Comparison of ENCODE assay signal across 18 mouse cellular contexts in genomic region chr11:20476494-20476893, GRCm38 (mm10).
DNase-seq lines count a peak whose midpoint lies in the region; ATAC-seq and TF ChIP-seq lines count a peak whose summit lies in the region.
"Had no signal": no experiment of that assay in that cellular context is flagged by ENCODE, and none has a peak within 500 bp of the region (broad histone marks: within the 10 kb centered on the region; RNA-seq: fewer than 3 reads in every experiment).

No protein-coding gene starts in this region.

- H3K4me3 ChIP-seq in embryonic facial prominence, embryonic 14.5 days (ENCODE audit: low read depth, low read length) = no peak overlapping the region
- H3K4me3 ChIP-seq in embryonic facial prominence, embryonic 10.5 days = no peak overlapping the region
- H3K4me3 ChIP-seq in liver, adult 2 months (ENCODE audit: insufficient read depth, low read depth, low read length) = no peak overlapping the region
- no peak overlapping the region for H3K4me3 ChIP-seq in intestine, embryonic 16.5 days (ENCODE audit: low read length)
- H3K4me3 ChIP-seq: forebrain, embryonic 15.5 days had no signal

- no peak for TF ChIP-seq POLR2A in liver, adult 2 months (IDR thresholded peaks at IDR 0.05; ENCODE audit: extremely low read depth, insufficient read depth, low read length)

- no peaks in the 10 kb centered on the region for H3K27me3 ChIP-seq in embryonic facial prominence, embryonic 14.5 days (replicated peaks; ENCODE audit: control insufficient read depth, insufficient read depth, low read length)
- H3K27me3 ChIP-seq in embryonic facial prominence, embryonic 10.5 days (replicated peaks; ENCODE audit: low read depth, poor library complexity, severe bottlenecking) = no peaks in the 10 kb centered on the region
- H3K27me3 ChIP-seq in liver, adult 2 months (ENCODE audit: control insufficient read depth, insufficient read depth, low read length) = no peaks in the 10 kb centered on the region
- no peaks in the 10 kb centered on the region for H3K27me3 ChIP-seq in intestine, embryonic 16.5 days (replicated peaks; ENCODE audit: control insufficient read depth, insufficient read depth, low read length)
- H3K27me3 ChIP-seq: embryonic facial prominence, embryonic 13.5 days; forebrain, embryonic 15.5 days; Patski had no signal

- 0 out of 2 replicates have a peak overlapping the region, but pooled peaks have one; percentile 28 for H3K27ac ChIP-seq in embryonic facial prominence, embryonic 14.5 days (replicated peaks; ENCODE audit: low read depth, low read length)
- no peak overlapping the region for H3K27ac ChIP-seq in embryonic facial prominence, embryonic 10.5 days (replicated peaks)
- peak overlapping the region; percentile 87 for H3K27ac ChIP-seq in liver, adult 2 months (replicated peaks; ENCODE audit: insufficient read depth, low read depth, low read length)
- peak overlapping the region; percentile 92 for H3K27ac ChIP-seq in intestine, embryonic 16.5 days (ENCODE audit: low read length)
- H3K27ac ChIP-seq: forebrain, embryonic 15.5 days had no signal

- H3K36me3 ChIP-seq in embryonic facial prominence, embryonic 14.5 days (ENCODE audit: control insufficient read depth, insufficient read depth, low read length) = no peaks in the 10 kb centered on the region
- H3K36me3 ChIP-seq in embryonic facial prominence, embryonic 10.5 days (replicated peaks) = no peaks in the 10 kb centered on the region
- H3K36me3 ChIP-seq in liver, adult 2 months (ENCODE audit: control insufficient read depth, insufficient read depth, low read length) = no peaks in the 10 kb centered on the region
- no peaks in the 10 kb centered on the region for H3K36me3 ChIP-seq in intestine, embryonic 16.5 days (ENCODE audit: control insufficient read depth, insufficient read depth, low read length)
- H3K36me3 ChIP-seq: embryonic facial prominence, embryonic 13.5 days; forebrain, embryonic 15.5 days; G1E; heart, embryonic 10.5 days; midbrain, embryonic 10.5 days had no signal

- no peak for TF ChIP-seq CTCF in liver, adult 2 months (IDR thresholded peaks at IDR 0.05; ENCODE audit: low read depth, low read length)

- WGBS in embryonic facial prominence, embryonic 14.5 days = 80% methylated on average over 3 of the region's 3 CpGs
- 82% methylated on average over 3 of the region's 3 CpGs for WGBS in embryonic facial prominence, embryonic 10.5 days
- 87% methylated on average over 3 of the region's 3 CpGs for WGBS in liver, adult 2 months
- WGBS in intestine, embryonic 16.5 days = 87% methylated on average over 3 of the region's 3 CpGs

- H3K9me3 ChIP-seq in embryonic facial prominence, embryonic 14.5 days (ENCODE audit: control insufficient read depth, low read length) = peaks cover 7% of the 10 kb centered on the region; the same call in 1 of the 2 replicates
- peaks cover 9% of the 10 kb centered on the region; the same call in 1 of the 2 replicates for H3K9me3 ChIP-seq in embryonic facial prominence, embryonic 10.5 days
- 0 out of 2 replicates have a peak, but pooled peaks cover 3% of the 10 kb centered on the region for H3K9me3 ChIP-seq in intestine, embryonic 16.5 days (ENCODE audit: control insufficient read depth, low read length)
- H3K9me3 ChIP-seq: forebrain, embryonic 15.5 days; G1E; heart, embryonic 10.5 days had no signal

- no peak overlapping the region for H3K4me2 ChIP-seq in embryonic facial prominence, embryonic 14.5 days (ENCODE audit: low read depth, low read length)
- H3K4me2 ChIP-seq in intestine, embryonic 16.5 days (ENCODE audit: low read depth, low read length) = no peak overlapping the region

- no peak for ATAC-seq in embryonic facial prominence, embryonic 14.5 days (ENCODE audit: low read depth)
- no peak for ATAC-seq in intestine, embryonic 16.5 days

- no peaks in the 10 kb centered on the region; the same call in 1 of the 2 replicates for H3K79me2 ChIP-seq in liver, adult 2 months (ENCODE audit: control insufficient read depth, insufficient read depth, low read length)

- peaks cover 3% of the 10 kb centered on the region; the same call in 1 of the 2 replicates for H3K4me1 ChIP-seq in embryonic facial prominence, embryonic 14.5 days (ENCODE audit: control insufficient read depth, insufficient read depth, low read length)
- H3K4me1 ChIP-seq in embryonic facial prominence, embryonic 10.5 days = peaks cover 9% of the 10 kb centered on the region
- H3K4me1 ChIP-seq in liver, adult 2 months (ENCODE audit: control insufficient read depth, insufficient read depth, low read length) = peaks cover 12% of the 10 kb centered on the region
- peaks cover 15% of the 10 kb centered on the region for H3K4me1 ChIP-seq in intestine, embryonic 16.5 days (ENCODE audit: control insufficient read depth, insufficient read depth, low read length)

- DNase-seq in embryonic facial prominence, embryonic 14.5 days (ENCODE audit: low spot score) = no peak
- no peak for DNase-seq in embryonic facial prominence, embryonic 10.5 days (ENCODE audit: low spot score)
- peak; percentile 35 for DNase-seq in liver, adult 2 months (ENCODE audit: extremely low read depth, low read depth, low spot score)
- no peak for DNase-seq in liver
- DNase-seq in thymus, adult 18-20 months = no peak
- DNase-seq in gastrocnemius, postnatal 25 days = no peak
- DNase-seq: adrenal gland, adult 2 months; kidney, postnatal 4 days; liver, postnatal 0 days; thymus, postnatal 14 days had no signal

- H3K9ac ChIP-seq in embryonic facial prominence, embryonic 14.5 days (ENCODE audit: low read depth, low read length) = no peak overlapping the region
- no peak overlapping the region for H3K9ac ChIP-seq in liver, adult 2 months (ENCODE audit: low read depth, low read length)
- no peak overlapping the region for H3K9ac ChIP-seq in intestine, embryonic 16.5 days (ENCODE audit: low read depth, low read length)
- H3K9ac ChIP-seq: embryonic facial prominence, embryonic 13.5 days; forebrain, embryonic 15.5 days; hindbrain, embryonic 14.5 days had no signal
